Mouse (Mus musculus): ENCODE data around the gene Spatc1l. TPM values are rescaled to one million over a fixed set of nuclear protein-coding genes. Genes with fewer than 3 reads are reported as not detected.

Gene Spatc1l
- total RNA-seq, 4 experiments from 2014 or later = not detected

DNA sequence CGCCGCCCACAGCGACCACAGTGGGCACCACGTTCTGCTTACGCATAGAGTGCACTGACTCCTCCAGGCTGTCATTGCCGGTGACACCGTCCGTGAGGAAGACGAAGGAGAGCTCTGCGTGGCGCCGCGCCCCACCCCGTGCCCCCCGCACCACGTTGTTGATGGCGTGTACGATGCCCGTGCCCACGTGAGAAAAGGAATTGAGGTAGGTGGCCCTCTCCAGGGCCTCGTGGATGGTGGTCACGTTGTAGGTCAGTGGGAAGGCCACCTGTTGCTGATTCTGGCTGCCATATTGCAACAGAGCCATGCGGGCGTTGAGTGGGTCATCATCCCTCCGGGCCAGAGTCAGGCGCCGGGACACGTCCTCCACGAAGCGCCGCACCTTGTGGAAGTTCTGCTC lies 34.3 kb downstream of the Spatc1l start:
- no peak for DNase-seq (ENCODE audit: low spot score in 2 of 2)

GRCm38 (mm10) chr10:76602690-76603089 lies 40.6 kb downstream of the Spatc1l start:
- no peak for DNase-seq (ENCODE audit: low spot score in 2 of 2)

DNA sequence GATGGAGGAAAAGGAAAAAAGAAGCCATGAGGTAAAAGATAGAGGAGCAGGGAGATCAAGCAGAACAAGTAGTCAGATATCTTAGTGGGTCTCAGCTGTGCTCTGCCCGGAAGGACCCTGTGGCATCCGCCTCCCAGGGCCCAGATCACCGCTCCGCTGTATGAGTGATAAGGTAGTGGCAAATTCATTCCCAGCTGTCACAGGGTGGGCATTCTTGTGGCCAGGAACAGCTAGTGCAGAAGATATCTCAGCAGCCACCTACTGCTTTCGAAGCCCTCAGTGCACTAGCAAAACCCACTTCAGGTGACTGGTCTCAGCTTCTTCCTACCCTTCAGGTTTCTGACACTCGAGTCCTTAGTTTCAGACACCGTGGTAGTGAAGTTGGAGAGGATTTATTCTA lies 50.4 kb downstream of the Spatc1l start:
- DNase-seq (ENCODE audit: low spot score in 2 of 2) = no peak

Other genes starting within 250 kb of the Spatc1l start
- 10 to 100 TPM; 62.9 to 72.8 (median 64.5) TPM for gene Dip2a, start 217.0 kb upstream of the Spatc1l start, total RNA-seq (2022)
- not detected for gene AC141477.1, start 121.8 kb upstream of the Spatc1l start, total RNA-seq (2022)
- gene Pcnt, start 119.5 kb upstream of the Spatc1l start, total RNA-seq (2022) = 10 to 100 TPM; 26.1 to 33.6 (median 29.0) TPM
- not detected for gene 2610028H24Rik, start 113.2 kb upstream of the Spatc1l start, total RNA-seq (2022)
- gene Mcm3ap, start 93.3 kb upstream of the Spatc1l start, total RNA-seq (2022) = 10 to 100 TPM; 46.2 to 56.3 (median 50.2) TPM
- gene Ybey, start 93.2 kb upstream of the Spatc1l start, total RNA-seq (2022) = 1 to 10 TPM; 4.0 to 5.4 (median 4.0) TPM
- gene Lss, start 30.7 kb upstream of the Spatc1l start, total RNA-seq (2022) = 10 to 100 TPM; 49.1 to 67.2 (median 58.5) TPM
- under 1 TPM in 2 of 4 experiments, not detected in 2; 0.15 to 0.17 TPM for gene Ftcd, start 13.4 kb downstream of the Spatc1l start, total RNA-seq (2022)
- gene Col6a2, start 61.4 kb downstream of the Spatc1l start, total RNA-seq (2022) = 10 to 100 TPM; 11.0 to 13.7 (median 11.7) TPM
- 10 to 100 TPM; 48.8 to 56.0 (median 51.9) TPM for gene Col6a1, start 163.9 kb downstream of the Spatc1l start, total RNA-seq (2022)

Measured in left cerebral cortex, adult 8-10 months (tissue).